Mouse (Mus musculus): ENCODE results near the gene Nhp2. TPM values are rescaled to one million over a fixed set of nuclear protein-coding genes. Genes with fewer than 3 reads are reported as not detected.
"Not testable (repeated sequence)": the region's sequence is repeated elsewhere in the genome, so short reads cannot be mapped to it uniquely, and the experiment has no call there.

The Nhp2 gene
- polyA plus RNA-seq, 1 experiment from 2014 or later: 279 TPM

DNA sequence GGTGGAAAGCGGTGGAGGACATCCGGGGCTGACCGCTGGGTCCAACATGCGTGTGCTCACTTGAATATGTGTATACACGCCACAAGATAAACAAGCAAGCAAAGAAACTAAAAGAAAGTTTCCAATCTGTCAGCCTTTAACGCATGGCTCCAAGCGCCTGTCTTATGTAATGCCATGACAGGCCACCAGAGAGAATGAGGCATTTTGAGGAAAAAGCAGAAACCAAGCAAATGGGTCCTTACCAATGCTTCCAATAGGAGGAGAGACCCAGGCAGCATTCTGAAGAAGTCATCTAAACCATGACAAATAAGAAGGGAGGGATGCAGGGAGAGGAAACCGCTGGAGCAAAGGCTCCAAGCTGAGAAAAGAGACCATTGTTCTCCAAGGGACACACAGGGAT lies 5.3 kb upstream of the Nhp2 start:
- no peak overlapping the region for H3K27ac ChIP-seq
- no peaks in the 10 kb centered on the region for H3K9me3 ChIP-seq
- 82% methylated on average over 8 of the region's 8 CpGs for WGBS
- no peak overlapping the region for H3K4me3 ChIP-seq
- no peaks in the 10 kb centered on the region for H3K27me3 ChIP-seq (ENCODE audit: poor library complexity, severe bottlenecking)
- no peaks in the 10 kb centered on the region for H3K36me3 ChIP-seq (replicated peaks)
- DNase-seq (ENCODE audit: extremely low spot score, low spot score): no peak
- H3K4me1 ChIP-seq: peaks cover 19% of the 10 kb centered on the region

DNA sequence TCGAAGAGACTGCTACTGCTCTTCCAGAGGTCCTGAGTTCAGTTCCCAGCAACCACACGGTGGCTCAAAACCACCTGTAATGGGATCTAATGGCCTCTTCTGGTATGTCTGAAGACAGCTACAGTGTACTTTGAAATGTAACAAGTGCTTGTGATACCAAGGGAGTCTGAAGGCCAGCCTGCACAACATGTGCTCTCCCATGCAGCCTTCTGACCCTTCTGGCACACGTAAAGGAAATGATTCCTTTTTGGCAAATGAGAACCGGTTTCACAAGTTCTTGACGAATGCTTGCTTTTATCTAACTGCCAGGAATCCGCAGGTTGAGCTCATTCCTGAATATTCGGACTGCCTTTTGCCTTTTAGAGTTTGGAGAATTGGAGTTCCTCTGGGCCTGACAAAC lies 4.4 kb upstream of the Nhp2 start:
- no peaks in the 10 kb centered on the region for H3K9me3 ChIP-seq
- peaks cover 22% of the 10 kb centered on the region for H3K4me1 ChIP-seq
- H3K4me3 ChIP-seq: peak overlapping the region; percentile 43
- peak overlapping the region; percentile 83 for H3K27ac ChIP-seq
- DNase-seq (ENCODE audit: extremely low spot score, low spot score): no peak
- H3K27me3 ChIP-seq (ENCODE audit: poor library complexity, severe bottlenecking): no peaks in the 10 kb centered on the region
- 55% methylated on average over 7 of the region's 7 CpGs for WGBS
- H3K36me3 ChIP-seq (replicated peaks): no peaks in the 10 kb centered on the region

DNA sequence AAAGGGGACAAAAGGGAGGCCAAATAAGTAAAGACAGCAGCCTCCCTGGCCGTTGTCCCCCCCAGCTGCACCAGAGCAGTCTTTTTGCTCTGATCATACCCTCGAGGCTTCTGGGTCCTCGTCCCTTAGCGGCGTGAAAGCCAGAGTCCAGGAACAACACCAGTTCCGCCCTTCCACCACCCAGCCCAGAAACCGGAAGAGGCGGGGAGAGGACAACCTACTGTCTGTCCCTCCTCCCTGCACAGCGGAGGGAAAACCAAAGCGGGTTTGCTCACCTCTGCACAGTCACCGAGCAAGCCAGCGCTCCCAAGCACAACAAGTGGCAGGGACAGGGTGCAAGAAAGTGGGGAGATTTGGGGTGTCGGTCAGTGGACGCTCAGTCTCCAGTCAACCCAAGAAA lies 3.9 kb upstream of the Nhp2 start:
- no peaks in the 10 kb centered on the region for H3K36me3 ChIP-seq (replicated peaks)

DNA sequence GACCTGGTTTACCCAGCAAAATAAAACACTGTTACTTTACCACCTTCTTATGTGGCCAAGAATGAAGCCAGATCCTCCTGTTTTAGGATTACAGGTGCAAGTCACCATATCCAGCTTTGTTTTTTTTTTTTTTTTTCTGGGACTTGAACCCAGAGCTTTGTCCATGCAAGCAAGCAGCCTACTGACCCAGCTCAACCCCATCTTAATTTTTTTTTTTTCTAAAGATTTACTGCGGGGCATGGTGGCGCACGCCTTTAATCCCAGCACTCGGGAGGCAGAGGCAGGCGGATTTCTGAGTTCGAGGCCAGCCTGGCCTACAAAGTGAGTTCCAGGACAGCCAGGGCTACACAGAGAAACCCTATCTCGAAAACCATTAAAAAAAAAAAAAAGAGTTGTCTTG lies 3.4 kb upstream of the Nhp2 start:
- H3K9me3 ChIP-seq; DNase-seq (ENCODE audit: extremely low spot score, low spot score); H3K27me3 ChIP-seq (ENCODE audit: poor library complexity, severe bottlenecking); H3K36me3 ChIP-seq (replicated peaks): not testable (repeated sequence)
- 92% methylated on average over 7 of the region's 7 CpGs for WGBS
- Histone ChIP-seq H3K27ac (peak overlapping the region; percentile 83), H3K4me1 (peaks cover 32% of the 10 kb centered on the region), H3K4me3 (peak overlapping the region; percentile 43)

More for the DNA sequence above, 3.9 kb upstream of the Nhp2 start:
- no peaks in the 10 kb centered on the region for H3K27me3 ChIP-seq (ENCODE audit: poor library complexity, severe bottlenecking)
- H3K4me1 ChIP-seq: peaks cover 26% of the 10 kb centered on the region
- peak overlapping the region; percentile 43 for H3K4me3 ChIP-seq
- peak overlapping the region; percentile 83 for H3K27ac ChIP-seq
- H3K9me3 ChIP-seq: no peaks in the 10 kb centered on the region
- whole genome bisulfite sequencing: 4% methylated on average over 14 of the region's 14 CpGs
- peak; percentile 72 for DNase-seq (ENCODE audit: extremely low spot score, low spot score)

DNA sequence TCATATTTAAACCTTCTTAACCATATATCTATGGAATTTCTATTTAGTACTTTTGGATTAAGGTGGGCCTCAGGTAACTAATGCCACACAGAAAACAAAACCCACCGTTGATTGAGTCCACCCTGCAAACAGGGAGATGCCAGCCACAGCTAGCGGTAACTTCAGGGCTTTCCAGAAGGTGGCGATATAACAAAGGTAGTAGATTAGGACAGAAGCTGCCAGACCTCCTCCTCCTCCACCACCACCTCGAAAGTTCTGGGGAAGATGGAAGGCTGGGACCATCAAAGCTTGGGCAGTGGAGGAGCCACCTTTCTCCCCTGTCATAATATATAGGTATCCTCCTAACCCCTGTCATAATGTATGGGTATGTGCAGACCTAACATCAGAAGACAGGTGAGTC lies 1.8 kb upstream of the Nhp2 start:
- Histone ChIP-seq H3K36me3 (replicated peaks) (peaks cover 20% of the 10 kb centered on the region), H3K4me1 (peaks cover 40% of the 10 kb centered on the region), H3K27ac (no peak overlapping the region), H3K27me3 (ENCODE audit: poor library complexity, severe bottlenecking) (no peaks in the 10 kb centered on the region), H3K4me3 (no peak overlapping the region), H3K9me3 (no peaks in the 10 kb centered on the region)
- peak; percentile 53 for DNase-seq (ENCODE audit: extremely low spot score, low spot score)
- 10% methylated on average over 4 of the region's 4 CpGs for WGBS

DNA sequence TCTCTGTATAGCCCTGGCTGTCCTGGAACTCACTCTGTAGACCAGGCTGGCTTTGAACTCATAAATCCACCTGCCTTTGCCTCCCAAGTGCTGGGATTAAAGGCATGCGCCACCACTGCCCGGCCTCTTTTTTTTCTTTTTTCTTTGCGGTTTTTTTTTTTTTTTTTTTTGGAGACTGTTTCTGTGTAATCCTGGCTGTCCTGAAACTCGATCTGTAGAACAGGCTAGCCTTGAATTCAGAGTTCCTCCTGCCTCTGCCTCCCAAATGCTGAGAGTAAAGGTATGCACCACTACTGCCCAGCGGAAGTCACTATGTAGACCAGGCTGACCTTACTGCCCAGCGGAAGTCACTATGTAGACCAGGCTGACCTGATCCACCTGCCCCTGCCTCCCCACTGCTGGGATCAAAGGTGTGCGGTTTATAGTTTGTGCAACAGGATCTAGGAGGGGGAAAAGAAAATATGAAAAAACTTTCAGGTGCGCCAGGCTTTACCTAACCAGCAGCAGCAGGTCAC lies 584 bp upstream of the Nhp2 start:
- WGBS: 53% methylated on average over 8 of the region's 8 CpGs
- Histone ChIP-seq H3K27ac (peak overlapping the region; percentile 89), H3K27me3 (ENCODE audit: poor library complexity, severe bottlenecking) (no peaks in the 10 kb centered on the region), H3K36me3 (replicated peaks) (peaks cover 32% of the 10 kb centered on the region), H3K4me1 (peaks cover 40% of the 10 kb centered on the region), H3K9me3 (no peaks in the 10 kb centered on the region), H3K4me3 (peak overlapping the region; percentile 91)
- no peak for DNase-seq (ENCODE audit: extremely low spot score, low spot score)

DNA sequence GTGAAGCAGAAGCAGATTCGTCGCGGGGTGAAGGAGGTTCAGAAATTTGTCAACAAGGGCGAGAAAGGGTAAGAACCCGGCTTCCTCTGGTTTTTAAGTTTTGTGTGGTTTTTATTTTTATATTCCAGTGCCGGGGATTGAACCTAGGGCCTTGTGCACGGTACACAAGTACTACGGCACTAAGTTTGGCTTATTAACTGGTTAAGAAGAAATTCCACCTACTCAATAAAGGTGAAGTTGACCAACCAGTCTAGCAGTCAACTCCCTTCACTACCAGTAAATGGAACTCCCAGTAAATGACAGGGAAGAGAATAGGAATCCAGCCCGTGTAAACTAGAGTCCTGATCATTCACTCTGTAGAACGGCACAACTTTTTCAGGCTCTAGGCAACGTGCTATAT lies 549 bp downstream of the Nhp2 start:
- H3K27me3 ChIP-seq (ENCODE audit: poor library complexity, severe bottlenecking): no peaks in the 10 kb centered on the region
- peaks cover 33% of the 10 kb centered on the region for H3K4me1 ChIP-seq
- peak overlapping the region; percentile 89 for H3K27ac ChIP-seq
- no peaks in the 10 kb centered on the region for H3K9me3 ChIP-seq
- H3K4me3 ChIP-seq: peak overlapping the region; percentile 91
- H3K36me3 ChIP-seq (replicated peaks): peaks cover 44% of the 10 kb centered on the region
- 4% methylated on average over 11 of the region's 11 CpGs for WGBS
- no peak for DNase-seq (ENCODE audit: extremely low spot score, low spot score)

DNA sequence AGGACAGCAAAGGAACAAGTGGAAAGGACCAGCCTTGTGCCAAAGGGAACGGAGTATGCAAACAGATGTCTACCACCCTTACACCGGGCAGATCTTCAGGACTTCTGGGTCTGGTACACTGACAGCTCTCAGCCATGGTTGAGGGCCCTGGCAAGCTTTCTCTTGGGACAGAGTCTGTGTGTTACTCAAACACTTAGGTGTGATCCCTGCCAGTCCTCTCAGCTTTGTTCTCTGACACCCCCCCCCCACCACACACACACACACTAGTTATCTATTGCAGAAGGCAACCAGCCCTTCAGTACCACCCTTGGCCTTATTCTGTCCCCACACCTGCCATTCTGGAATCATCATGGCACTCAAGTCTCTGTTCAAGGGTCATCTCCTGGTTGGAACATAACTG lies 2.2 kb downstream of the Nhp2 start:
- peaks cover 23% of the 10 kb centered on the region for H3K4me1 ChIP-seq
- H3K4me3 ChIP-seq: peak overlapping the region; percentile 91; the same call in 1 of the 2 replicates
- DNase-seq (ENCODE audit: extremely low spot score, low spot score): no peak
- no peaks in the 10 kb centered on the region for H3K27me3 ChIP-seq (ENCODE audit: poor library complexity, severe bottlenecking)
- H3K27ac ChIP-seq: no peak overlapping the region
- peaks cover 60% of the 10 kb centered on the region for H3K36me3 ChIP-seq (replicated peaks)
- WGBS: 96% methylated on average over 2 of the region's 2 CpGs
- no peaks in the 10 kb centered on the region for H3K9me3 ChIP-seq

DNA sequence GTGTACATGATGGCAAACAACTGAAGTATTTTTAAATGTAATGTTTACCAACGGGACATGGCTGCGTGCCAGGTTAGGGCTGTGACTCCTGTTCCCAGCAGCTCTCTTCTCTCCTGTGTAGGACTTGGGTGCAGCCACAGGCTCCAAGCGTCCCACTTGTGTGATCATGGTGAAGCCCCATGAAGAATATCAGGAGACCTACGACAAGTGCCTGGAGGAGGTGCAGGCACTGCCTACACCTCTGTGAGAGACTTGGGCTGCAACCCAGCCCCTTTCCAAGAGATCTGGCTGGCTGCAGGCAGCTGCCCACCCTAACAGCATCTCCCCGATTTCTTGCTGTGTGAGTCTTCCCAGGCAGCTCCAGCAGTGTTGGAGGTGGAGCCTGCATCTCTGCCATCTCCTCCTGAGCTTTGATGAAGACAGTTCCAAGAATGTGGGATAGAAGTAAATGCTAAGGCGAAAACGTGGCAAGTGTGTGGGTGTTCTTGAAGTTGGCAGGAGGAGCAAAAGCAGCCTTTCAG lies 3.5 kb downstream of the Nhp2 start:
- H3K9me3 ChIP-seq: no peaks in the 10 kb centered on the region
- H3K27me3 ChIP-seq (ENCODE audit: poor library complexity, severe bottlenecking): no peaks in the 10 kb centered on the region
- WGBS: 89% methylated on average over 7 of the region's 7 CpGs
- DNase-seq (ENCODE audit: extremely low spot score, low spot score): no peak
- H3K4me1 ChIP-seq: peaks cover 23% of the 10 kb centered on the region
- no peak overlapping the region for H3K4me3 ChIP-seq
- H3K36me3 ChIP-seq (replicated peaks): peaks cover 73% of the 10 kb centered on the region
- H3K27ac ChIP-seq: no peak overlapping the region

DNA sequence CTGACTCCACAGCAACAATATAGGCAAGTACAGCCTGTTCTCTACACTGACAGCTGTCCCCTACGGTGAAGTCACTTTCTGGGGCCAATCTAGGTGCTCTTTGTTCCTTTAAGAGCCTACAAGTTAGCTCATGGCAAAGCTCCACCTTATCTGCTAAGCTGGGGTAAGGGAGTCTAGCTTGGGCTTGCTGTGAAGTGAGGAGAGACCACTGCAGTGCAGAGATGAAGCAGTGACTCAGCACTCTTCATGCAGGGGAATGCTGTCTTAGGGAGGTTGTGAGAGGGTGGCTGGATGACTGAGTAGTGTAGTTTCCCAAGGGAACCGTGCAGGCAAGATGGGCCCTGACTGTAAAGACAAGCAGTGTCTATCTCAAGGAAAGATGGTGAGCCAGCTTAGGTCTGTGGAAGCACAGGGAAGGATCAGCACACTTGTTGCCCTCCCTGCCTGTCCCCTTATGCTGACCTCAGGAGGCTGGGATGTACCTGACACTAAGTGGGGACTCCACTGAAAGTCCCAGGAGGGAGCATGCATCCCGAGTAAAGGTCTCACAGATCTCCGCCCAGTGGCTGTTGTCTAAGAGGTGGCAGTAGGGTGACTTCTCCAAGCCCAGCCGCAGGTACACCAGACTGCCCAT lies 5.8 kb downstream of the Nhp2 start:
- WGBS: 88% methylated on average over 5 of the region's 5 CpGs
- Histone ChIP-seq H3K4me3 (no peak overlapping the region), H3K9me3 (no peaks in the 10 kb centered on the region), H3K36me3 (replicated peaks) (peaks cover 90% of the 10 kb centered on the region), H3K4me1 (peaks cover 16% of the 10 kb centered on the region), H3K27me3 (ENCODE audit: poor library complexity, severe bottlenecking) (no peaks in the 10 kb centered on the region), H3K27ac (no peak overlapping the region)
- DNase-seq (ENCODE audit: extremely low spot score, low spot score): no peak

DNA sequence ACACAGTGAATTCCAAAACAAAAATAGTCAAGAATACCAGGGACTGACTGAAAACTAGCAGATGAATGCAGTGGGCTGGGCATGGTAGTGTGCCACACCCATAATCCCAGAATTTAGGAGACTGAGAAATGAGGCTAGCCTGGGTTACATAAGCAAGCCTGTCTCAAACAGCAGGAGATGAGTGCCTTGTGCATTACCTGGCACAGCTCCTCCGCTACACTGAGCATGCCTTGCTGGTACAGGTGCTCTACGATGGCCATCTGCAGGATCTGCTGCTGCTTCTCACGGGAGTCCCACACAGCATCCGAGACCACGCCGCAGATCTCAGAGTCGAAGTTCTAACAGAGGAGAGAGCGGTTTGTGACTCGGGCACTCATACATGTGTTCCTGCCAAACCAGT lies 7.9 kb downstream of the Nhp2 start:
- 94% methylated on average over 9 of the region's 9 CpGs for WGBS
- no peak overlapping the region for H3K27ac ChIP-seq
- H3K27me3 ChIP-seq (ENCODE audit: poor library complexity, severe bottlenecking): no peaks in the 10 kb centered on the region
- H3K4me1 ChIP-seq: no peaks in the 10 kb centered on the region
- no peaks in the 10 kb centered on the region for H3K9me3 ChIP-seq
- H3K36me3 ChIP-seq (replicated peaks): peaks cover 80% of the 10 kb centered on the region
- H3K4me3 ChIP-seq: no peak overlapping the region
- no peak for DNase-seq (ENCODE audit: extremely low spot score, low spot score)

DNA sequence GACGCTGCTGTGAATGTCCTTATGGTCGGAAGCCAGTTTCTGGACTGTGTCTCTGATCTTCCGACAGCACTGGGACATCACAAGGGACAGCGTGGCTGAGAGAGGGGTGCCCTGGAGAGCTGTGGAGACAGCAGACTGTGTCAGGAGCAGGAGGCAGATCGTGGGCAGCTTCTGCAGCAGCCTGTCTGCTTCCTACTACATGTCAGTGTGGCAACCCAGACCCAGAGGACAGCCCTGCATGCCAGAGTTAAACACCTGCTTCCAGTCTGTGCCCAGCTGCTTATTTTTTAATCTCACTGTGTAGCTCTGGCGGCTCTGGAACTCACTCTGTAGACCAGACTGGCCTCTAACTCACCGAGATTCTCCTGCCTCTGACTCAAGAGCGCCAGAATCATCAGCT lies 8.4 kb downstream of the Nhp2 start:
- Histone ChIP-seq H3K27me3 (ENCODE audit: poor library complexity, severe bottlenecking) (no peaks in the 10 kb centered on the region), H3K4me3 (no peak overlapping the region), H3K27ac (no peak overlapping the region), H3K36me3 (replicated peaks) (peaks cover 75% of the 10 kb centered on the region), H3K4me1 (no peaks in the 10 kb centered on the region), H3K9me3 (no peaks in the 10 kb centered on the region)
- 90% methylated on average over 8 of the region's 8 CpGs for WGBS
- DNase-seq (ENCODE audit: extremely low spot score, low spot score): no peak

DNA sequence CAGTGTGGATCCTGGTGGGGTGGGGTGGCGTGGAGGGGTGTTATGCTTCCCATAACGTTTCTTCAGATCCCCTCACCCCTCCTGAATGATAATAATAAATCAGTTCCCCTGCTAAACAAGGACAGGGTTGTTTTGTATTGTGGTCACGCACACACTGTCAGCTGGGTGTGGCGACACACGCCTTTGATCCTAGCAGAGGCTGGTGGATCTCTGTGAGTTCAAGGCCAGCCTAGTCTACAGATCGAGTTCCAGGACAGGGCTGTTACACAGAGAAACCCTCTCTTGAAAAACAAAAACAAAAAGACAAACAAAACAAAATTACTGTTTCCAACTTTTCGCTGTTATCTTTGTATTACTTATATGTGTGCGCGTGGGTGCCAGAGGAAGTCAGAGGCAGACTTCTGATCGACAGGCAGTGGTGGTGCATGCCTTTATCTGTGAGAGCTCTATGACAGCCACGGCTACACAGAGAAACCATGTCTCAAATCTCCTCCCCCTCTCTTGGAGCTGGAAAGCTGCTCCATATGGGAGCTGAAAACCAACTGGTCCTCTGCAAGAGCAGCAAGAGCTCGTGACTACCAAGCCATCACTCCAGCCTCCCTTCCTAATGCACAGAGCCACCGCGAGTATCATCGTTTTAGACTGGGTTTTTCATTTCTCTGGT lies 10.2 kb downstream of the Nhp2 start:
- Histone ChIP-seq H3K36me3 (replicated peaks) (peaks cover 60% of the 10 kb centered on the region), H3K27ac (no peak overlapping the region), H3K4me1 (peaks cover 9% of the 10 kb centered on the region), H3K9me3 (no peaks in the 10 kb centered on the region), H3K4me3 (no peak overlapping the region), H3K27me3 (ENCODE audit: poor library complexity, severe bottlenecking) (no peaks in the 10 kb centered on the region)
- no peak for DNase-seq (ENCODE audit: extremely low spot score, low spot score)
- 89% methylated on average over 15 of the region's 15 CpGs for WGBS
